Mouse (Mus musculus) megakaryocyte, embryonic 14.5 days (primary cell): Measurements from ENCODE around the gene Tnfsf12.

Experiments
- FLI1 ChIP-seq: IDR thresholded peaks from 2 replicates; pipeline ENCODE4 v1.6.1; 2012; ENCODE audit warnings: low read length, inconsistent platforms, mixed read lengths
- GATA1 ChIP-seq: IDR thresholded peaks from 3 replicates; pipeline ENCODE4 v1.6.1; 2012; ENCODE audit warnings: mixed read lengths, low read length, inconsistent platforms, borderline replicate concordance

- TF ChIP-seq GATA1: no peak
- no peak for TF ChIP-seq FLI1
Observed at GRCm38 (mm10) chr11:69703814-69704612, 8.4 kb upstream of the Tnfsf12 start.
